Mouse (Mus musculus): ENCODE results near the gene Bckdhb.

DNA sequence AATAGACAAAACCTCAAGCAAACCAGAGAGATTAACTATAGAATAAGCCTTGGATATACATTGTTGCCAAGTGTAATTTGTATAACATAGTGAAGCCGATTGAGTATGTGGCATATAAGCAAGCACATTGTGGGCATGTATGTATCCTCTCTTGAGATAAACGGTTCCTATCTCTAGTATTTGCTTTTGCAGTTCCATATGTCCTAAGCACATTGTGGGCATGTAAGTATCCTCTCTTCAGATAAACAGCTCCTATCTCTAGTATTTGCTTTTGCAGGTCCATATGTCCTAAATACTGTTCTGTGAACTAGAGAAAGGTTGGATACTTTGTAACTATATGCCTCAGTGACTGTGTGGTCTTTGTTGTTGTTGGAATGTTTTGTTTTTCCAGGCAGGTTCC is 48.5 kb downstream of the Bckdhb start:
- TF ChIP-seq CTCF (IDR thresholded peaks at IDR 0.05; ENCODE audit: borderline replicate concordance, extremely low read depth, insufficient read depth, insufficient read length) (no peak), POLR2A (IDR thresholded peaks at IDR 0.05; ENCODE audit: borderline replicate concordance, extremely low read depth, insufficient read depth, insufficient read length, poor library complexity, severe bottlenecking) (no peak)
